Mouse (Mus musculus): Measurements from ENCODE around the gene Ndufs3. TPM values are rescaled to one million over a fixed set of nuclear protein-coding genes. Genes with fewer than 3 reads are reported as not detected.

Gene Ndufs3
- polyA plus RNA-seq, 1 experiment from 2014 or later: 199 TPM

GRCm38 (mm10) chr2:90874025-90874424 lies 30.6 kb downstream of the Ndufs3 start:
- Histone ChIP-seq H3K9me3 (no peaks in the 10 kb centered on the region), H3K4me1 (no peaks in the 10 kb centered on the region), H3K4me3 (no peak overlapping the region), H3K27ac (no peak overlapping the region), H3K36me3 (no peaks in the 10 kb centered on the region), H3K4me2 (no peak overlapping the region), H3K27me3 (no peaks in the 10 kb centered on the region), H3K9ac (no peak overlapping the region)
- WGBS: 70% methylated on average over 1 of the region's 1 CpGs
- ATAC-seq (ENCODE audit: insufficient number of reproducible peaks, low FRiP score, low TSS enrichment, low read depth): no peak

GRCm38 (mm10) chr2:90871180-90871961 lies 33.3 kb downstream of the Ndufs3 start:
- Histone ChIP-seq H3K36me3 (peaks cover 13% of the 10 kb centered on the region; the same call in 1 of the 2 replicates), H3K27me3 (no peaks in the 10 kb centered on the region), H3K4me2 (no peak overlapping the region), H3K9me3 (no peaks in the 10 kb centered on the region), H3K4me3 (no peak overlapping the region), H3K9ac (no peak overlapping the region), H3K4me1 (no peaks in the 10 kb centered on the region), H3K27ac (0 out of 2 replicates have a peak overlapping the region, but pooled peaks have one; percentile 14)
- ATAC-seq (ENCODE audit: insufficient number of reproducible peaks, low FRiP score, low TSS enrichment, low read depth): no peak
- 63% methylated on average over 8 of the region's 8 CpGs for WGBS

- Histone ChIP-seq H3K27me3 (no peaks in the 10 kb centered on the region), H3K4me3 (no peak overlapping the region), H3K9me3 (no peaks in the 10 kb centered on the region), H3K27ac (no peak overlapping the region), H3K9ac (no peak overlapping the region), H3K4me2 (no peak overlapping the region), H3K36me3 (peaks cover 23% of the 10 kb centered on the region; the same call in 1 of the 2 replicates), H3K4me1 (no peaks in the 10 kb centered on the region)
- WGBS: 44% methylated on average over 4 of the region's 4 CpGs
- no peak for ATAC-seq (ENCODE audit: insufficient number of reproducible peaks, low FRiP score, low TSS enrichment, low read depth)
These were observed 34.5 kb downstream of the Ndufs3 start for GRCm38 (mm10) chr2:90870136-90870601.

- Histone ChIP-seq H3K4me1 (no peaks in the 10 kb centered on the region), H3K4me2 (no peak overlapping the region), H3K27ac (no peak overlapping the region), H3K4me3 (no peak overlapping the region), H3K27me3 (no peaks in the 10 kb centered on the region), H3K9ac (no peak overlapping the region), H3K36me3 (peaks cover 52% of the 10 kb centered on the region), H3K9me3 (no peaks in the 10 kb centered on the region)
- peak; percentile 80; the same call in 1 of the 2 replicates for ATAC-seq (ENCODE audit: insufficient number of reproducible peaks, low FRiP score, low TSS enrichment, low read depth)
- 21% methylated on average over 3 of the region's 3 CpGs for WGBS
These were observed 38.1 kb downstream of the Ndufs3 start for GRCm38 (mm10) chr2:90866524-90866923.

- ATAC-seq (ENCODE audit: insufficient number of reproducible peaks, low FRiP score, low TSS enrichment, low read depth): no peak
- Histone ChIP-seq H3K9ac (no peak overlapping the region), H3K4me2 (no peak overlapping the region), H3K27me3 (no peaks in the 10 kb centered on the region), H3K4me1 (no peaks in the 10 kb centered on the region), H3K9me3 (no peaks in the 10 kb centered on the region), H3K36me3 (peaks cover 68% of the 10 kb centered on the region), H3K4me3 (no peak overlapping the region), H3K27ac (no peak overlapping the region)
These were observed 40.4 kb downstream of the Ndufs3 start for GRCm38 (mm10) chr2:90864184-90864583.

GRCm38 (mm10) chr2:90861486-90861885 lies 43.1 kb downstream of the Ndufs3 start:
- Histone ChIP-seq H3K4me3 (no peak overlapping the region), H3K27me3 (no peaks in the 10 kb centered on the region), H3K4me1 (no peaks in the 10 kb centered on the region), H3K4me2 (no peak overlapping the region), H3K9ac (no peak overlapping the region), H3K36me3 (peaks cover 63% of the 10 kb centered on the region), H3K27ac (no peak overlapping the region), H3K9me3 (no peaks in the 10 kb centered on the region)
- 90% methylated on average over 2 of the region's 2 CpGs for WGBS
- no peak for ATAC-seq (ENCODE audit: insufficient number of reproducible peaks, low FRiP score, low TSS enrichment, low read depth)

GRCm38 (mm10) chr2:90850401-90850800 lies 54.2 kb downstream of the Ndufs3 start:
- 94% methylated on average over 1 of the region's 1 CpGs for WGBS
- no peak overlapping the region for H3K27ac ChIP-seq
- H3K4me2 ChIP-seq: no peak overlapping the region
- H3K9me3 ChIP-seq: no peaks in the 10 kb centered on the region
- peaks cover 44% of the 10 kb centered on the region for H3K36me3 ChIP-seq
- H3K4me1 ChIP-seq: peaks cover 11% of the 10 kb centered on the region
- no peak overlapping the region for H3K4me3 ChIP-seq
- H3K9ac ChIP-seq: no peak overlapping the region
- H3K27me3 ChIP-seq: no peaks in the 10 kb centered on the region
- ATAC-seq (ENCODE audit: insufficient number of reproducible peaks, low FRiP score, low TSS enrichment, low read depth): no peak

- no peaks in the 10 kb centered on the region for H3K27me3 ChIP-seq
- H3K27ac ChIP-seq: no peak overlapping the region
- 82% methylated on average over 5 of the region's 5 CpGs for WGBS
- peak overlapping the region; percentile 90 for H3K4me3 ChIP-seq
- ATAC-seq (ENCODE audit: insufficient number of reproducible peaks, low FRiP score, low TSS enrichment, low read depth): no peak
- peaks cover 32% of the 10 kb centered on the region for H3K36me3 ChIP-seq
- H3K9ac ChIP-seq: no peak overlapping the region
- peak overlapping the region; percentile 67 for H3K4me2 ChIP-seq
- H3K9me3 ChIP-seq: no peaks in the 10 kb centered on the region
- H3K4me1 ChIP-seq: peaks cover 11% of the 10 kb centered on the region
These were observed 56.3 kb downstream of the Ndufs3 start for GRCm38 (mm10) chr2:90848331-90848730.

- Histone ChIP-seq H3K4me3 (peak overlapping the region; percentile 90), H3K9ac (peak overlapping the region; percentile 84), H3K4me2 (peak overlapping the region; percentile 67), H3K4me1 (peaks cover 11% of the 10 kb centered on the region), H3K27ac (peak overlapping the region; percentile 82), H3K9me3 (no peaks in the 10 kb centered on the region), H3K27me3 (no peaks in the 10 kb centered on the region), H3K36me3 (peaks cover 26% of the 10 kb centered on the region)
- under 1% methylated on average over 13 of the region's 13 CpGs for WGBS
- ATAC-seq (ENCODE audit: insufficient number of reproducible peaks, low FRiP score, low TSS enrichment, low read depth): no peak
These were observed 57.0 kb downstream of the Ndufs3 start for GRCm38 (mm10) chr2:90847681-90848050.

- peak; percentile 92 for ATAC-seq (ENCODE audit: insufficient number of reproducible peaks, low FRiP score, low TSS enrichment, low read depth)
- Histone ChIP-seq H3K4me2 (peak within 1 kb of the TSS; percentile 67), H3K9me3 (no peaks in the 10 kb centered on the region), H3K4me1 (peaks cover 11% of the 10 kb centered on the region), H3K36me3 (peaks cover 20% of the 10 kb centered on the region), H3K9ac (peak within 1 kb of the TSS; percentile 84), H3K27ac (peak within 1 kb of the TSS; percentile 82), H3K27me3 (no peaks in the 10 kb centered on the region), H3K4me3 (peak within 1 kb of the TSS; percentile 90)
- WGBS: under 1% methylated on average over 67 of the region's 67 CpGs
These were observed 57.5 kb downstream of the Ndufs3 start, which contains the start of gene Mtch2 for GRCm38 (mm10) chr2:90846955-90847680. Gene Mtch2, plus strand, starts transcription at chr2:90847155.

GRCm38 (mm10) chr2:90846597-90846954 lies 58.1 kb downstream of the Ndufs3 start:
- peak; percentile 12; the same call in 1 of the 2 replicates for ATAC-seq (ENCODE audit: insufficient number of reproducible peaks, low FRiP score, low TSS enrichment, low read depth)

GRCm38 (mm10) chr2:90846171-90846570 lies 58.5 kb downstream of the Ndufs3 start:
- WGBS: 51% methylated on average over 6 of the region's 6 CpGs
- H3K9ac ChIP-seq: no peak overlapping the region
- no peak for ATAC-seq (ENCODE audit: insufficient number of reproducible peaks, low FRiP score, low TSS enrichment, low read depth)

More at GRCm38 (mm10) chr2:90846597-90846954, 58.1 kb downstream of the Ndufs3 start:
- H3K27me3 ChIP-seq: no peaks in the 10 kb centered on the region
- peak overlapping the region; percentile 67 for H3K4me2 ChIP-seq
- WGBS: 2% methylated on average over 8 of the region's 8 CpGs
- H3K36me3 ChIP-seq: peaks cover 15% of the 10 kb centered on the region
- H3K4me1 ChIP-seq: peaks cover 11% of the 10 kb centered on the region
- H3K4me3 ChIP-seq: peak overlapping the region; percentile 90
- H3K9ac ChIP-seq: peak overlapping the region; percentile 39
- no peaks in the 10 kb centered on the region for H3K9me3 ChIP-seq
- H3K27ac ChIP-seq: peak overlapping the region; percentile 73

More at GRCm38 (mm10) chr2:90846171-90846570, 58.5 kb downstream of the Ndufs3 start:
- H3K27me3 ChIP-seq: no peaks in the 10 kb centered on the region
- H3K9me3 ChIP-seq: no peaks in the 10 kb centered on the region
- H3K4me1 ChIP-seq: peaks cover 11% of the 10 kb centered on the region
- peak overlapping the region; percentile 90 for H3K4me3 ChIP-seq
- peak overlapping the region; percentile 67 for H3K4me2 ChIP-seq
- peaks cover 11% of the 10 kb centered on the region for H3K36me3 ChIP-seq
- no peak overlapping the region for H3K27ac ChIP-seq

All from limb, embryonic 15.5 days (tissue).